Mouse (Mus musculus) cortical plate, adult 2 months (tissue): Measurements from ENCODE around the gene Prkaa1.

ENCODE experiments used
- CTCF ChIP-seq: fragments of 200-500 bp; IDR thresholded peaks from 2 replicates; pipeline ENCODE4 v1.5.1; 2011; ENCODE audit warnings: mild to moderate bottlenecking, control low read depth, low read length; ENCODE audit not compliant: insufficient read depth; ENCODE audit errors: extremely low read depth
- POLR2A ChIP-seq: fragments of 200-500 bp; IDR thresholded peaks from 2 replicates; pipeline ENCODE4 v1.6.1; 2011; ENCODE audit warnings: mild to moderate bottlenecking, low read length, control low read depth; ENCODE audit not compliant: insufficient read depth; ENCODE audit errors: extremely low read depth

- TF ChIP-seq CTCF (no peak), POLR2A (no peak)
These were observed 5.4 kb upstream of the Prkaa1 start for GRCm38 (mm10) chr15:5138021-5138856.
